ENCODE assay signal across 8 mouse cellular contexts in genomic region chr5:36696504-36697300, GRCm38 (mm10). TPM values are rescaled to one million over a fixed set of nuclear protein-coding genes. Genes with fewer than 3 reads are reported as not detected.
DNase-seq lines count a peak whose midpoint lies in the region; ATAC-seq and TF ChIP-seq lines count a peak whose summit lies in the region.

No protein-coding gene starts in this region.

- H3K27ac ChIP-seq in thymus, adult 2 months (ENCODE audit: control insufficient read depth, insufficient read depth, low read length): no peak overlapping the region
- peak overlapping the region; percentile 94; the same call in 1 of the 2 replicates for H3K27ac ChIP-seq in liver, embryonic 15.5 days (replicated peaks)

- no peak for TF ChIP-seq POLR2A in thymus, adult 2 months (IDR thresholded peaks at IDR 0.05; ENCODE audit: control insufficient read depth, extremely low read depth, insufficient read depth, low read length, poor library complexity)

- peak overlapping the region; percentile 94 for H3K4me2 ChIP-seq in liver, embryonic 15.5 days

- no peaks in the 10 kb centered on the region for H3K36me3 ChIP-seq in thymus, adult 2 months (ENCODE audit: control insufficient read depth, insufficient read depth, low read length)
- peaks cover 9% of the 10 kb centered on the region; the same call in 1 of the 2 replicates for H3K36me3 ChIP-seq in liver, embryonic 15.5 days (replicated peaks)

- no peak for ATAC-seq in CD4-positive, CD25-positive, alpha-beta regulatory T cell, adult 4 months
- no peak for ATAC-seq in liver, embryonic 15.5 days (ENCODE audit: insufficient read depth)

- H3K4me1 ChIP-seq in thymus, adult 2 months (replicated peaks; ENCODE audit: control insufficient read depth, insufficient read depth, low read length): peaks cover 7% of the 10 kb centered on the region
- peaks cover 74% of the 10 kb centered on the region for H3K4me1 ChIP-seq in liver, embryonic 15.5 days (replicated peaks)

- no peak overlapping the region for H3K4me3 ChIP-seq in thymus, adult 2 months (ENCODE audit: control insufficient read depth, insufficient read depth, low read length)
- peak overlapping the region; percentile 86 for H3K4me3 ChIP-seq in liver, embryonic 15.5 days (replicated peaks)

- H3K9ac ChIP-seq in liver, embryonic 15.5 days: peak overlapping the region; percentile 94; the same call in 1 of the 2 replicates

- no peak for TF ChIP-seq CTCF in thymus, adult 2 months (IDR thresholded peaks at IDR 0.05; ENCODE audit: borderline replicate concordance, control insufficient read depth, extremely low read depth, insufficient read depth, low read length, poor library complexity)

- 89% methylated on average over 11 of the region's 11 CpGs for WGBS in thymus, adult 2 months
- 73% methylated on average over 11 of the region's 11 CpGs for WGBS in liver, embryonic 15.5 days (ENCODE audit: insufficient replicate concordance)

- no peaks in the 10 kb centered on the region for H3K27me3 ChIP-seq in thymus, adult 2 months (ENCODE audit: control insufficient read depth, insufficient read depth, low read length)
- peaks cover 19% of the 10 kb centered on the region for H3K27me3 ChIP-seq in liver, embryonic 15.5 days

- no peaks in the 10 kb centered on the region for H3K9me3 ChIP-seq in liver, embryonic 15.5 days (replicated peaks)

- DNase-seq in CD4-positive, CD25-positive, alpha-beta regulatory T cell, adult 2 months (ENCODE audit: low read depth, low spot score): peak; percentile 22
- DNase-seq in thymus, postnatal 14 days: peak; percentile 13
- DNase-seq in thymus, adult 2 months: no peak
- DNase-seq in induced T-regulatory cell, adult 2 months (ENCODE audit: low read depth): peak; percentile 11
- DNase-seq in T-cell, adult 2 months (ENCODE audit: low spot score): no peak
- DNase-seq in urinary bladder, postnatal 36 days (ENCODE audit: low spot score in 2 of 2): no peak

RNA-seq across cellular contexts. Expression of gene D5Ertd579e, which starts 0.9 kb away (rescaled TPM):
- 10 to 100 TPM; 32.6 to 34.7 TPM for polyA plus RNA-seq in CD4-positive, CD25-positive, alpha-beta regulatory T cell, adult 4 months (2017; shearing (Covaris generic))
- 22.9 and 26.8 TPM in 2 replicates for polyA plus RNA-seq in thymus, adult 2 months (2012; rRNA removed)
- 22.1 and 22.2 TPM in 2 replicates for polyA plus RNA-seq in liver, embryonic 15.5 days (2015; fragmentation: Nextera tagmentation; extraction: Ambion mirVana)

RNA-seq across cellular contexts. Expression of gene Bloc1s4, which starts 51.7 kb away (rescaled TPM):
- 1 to 10 TPM in 1 of 2 experiments, under 1 TPM in 1; 0.67 to 2.9 TPM for polyA plus RNA-seq in CD4-positive, CD25-positive, alpha-beta regulatory T cell, adult 4 months (2017; shearing (Covaris generic))
- polyA plus RNA-seq in thymus, adult 2 months (2012; rRNA removed): 30.9 and 37.8 TPM in 2 replicates
- 15.9 and 16.3 TPM in 2 replicates for polyA plus RNA-seq in liver, embryonic 15.5 days (2015; fragmentation: Nextera tagmentation; extraction: Ambion mirVana)

Comparison
In these comparisons a context has a peak if more than half of its experiments do, and no peak if none do; other contexts are left out.
1. DNase-seq: peak in CD4-positive, CD25-positive, alpha-beta regulatory T cell, adult 2 months (single experiment), thymus, postnatal 14 days (single experiment) and induced T-regulatory cell, adult 2 months (single experiment); none in thymus, adult 2 months (single experiment), T-cell, adult 2 months (single experiment) and urinary bladder, postnatal 36 days (0 of 2).